Mouse (Mus musculus) monocyte, adult 5-6 weeks (primary cell): ENCODE results near the gene Gtf2f2. TPM values are rescaled to one million over a fixed set of nuclear protein-coding genes. Genes with fewer than 3 reads are reported as not detected.
"Not testable (repeated sequence)": the region's sequence is repeated elsewhere in the genome, so short reads cannot be mapped to it uniquely, and the experiment has no call there.

ENCODE experiments used
- ATAC-seq: fragments of 153-309, 156-312 bp; replicated peaks from 2 replicates; pipeline ENCODE4 v1.8.0; 2017; ENCODE audit warnings: mild to moderate bottlenecking; ENCODE audit not compliant: low TSS enrichment, insufficient number of reproducible peaks, severe bottlenecking, poor library complexity, low FRiP score
- total RNA-seq: library from RNA; stranded (forward); fragments of 200-1000, 200-491, 200-594 nt; gene quantifications from 3 replicates; pipeline ENCODE4 v1.2.3, GENCODE M21; 2017

Gtf2f2 gene
- total RNA-seq, 1 experiment from 2014 or later: 51.1 TPM

GRCm38 (mm10) chr14:75876320-75877043 is 134.2 kb downstream of the Gtf2f2 start:
- peak; percentile 69 for ATAC-seq

GRCm38 (mm10) chr14:75873612-75874011 is 137.1 kb downstream of the Gtf2f2 start:
- no peak for ATAC-seq

GRCm38 (mm10) chr14:75871750-75872149 is 138.9 kb downstream of the Gtf2f2 start:
- ATAC-seq: no peak

GRCm38 (mm10) chr14:75871111-75871510 is 139.6 kb downstream of the Gtf2f2 start:
- ATAC-seq: no peak

- no peak for ATAC-seq
Observed at GRCm38 (mm10) chr14:75870631-75871030, 140.0 kb downstream of the Gtf2f2 start.

- no peak for ATAC-seq
Observed at GRCm38 (mm10) chr14:75869769-75870363, 140.8 kb downstream of the Gtf2f2 start.

- not testable (repeated sequence) for ATAC-seq
Observed at GRCm38 (mm10) chr14:75868028-75868427, 142.6 kb downstream of the Gtf2f2 start.

GRCm38 (mm10) chr14:75866706-75867333 is 143.8 kb downstream of the Gtf2f2 start:
- no peak for ATAC-seq

GRCm38 (mm10) chr14:75863549-75864409 is 146.9 kb downstream of the Gtf2f2 start:
- peak; percentile 84 for ATAC-seq

GRCm38 (mm10) chr14:75862701-75863100 is 148.0 kb downstream of the Gtf2f2 start:
- ATAC-seq: no peak

- ATAC-seq: no peak
Observed at GRCm38 (mm10) chr14:75859619-75860018, 151.0 kb downstream of the Gtf2f2 start.

GRCm38 (mm10) chr14:75858181-75858580 is 152.5 kb downstream of the Gtf2f2 start:
- ATAC-seq: no peak

GRCm38 (mm10) chr14:75855263-75855992 is 155.2 kb downstream of the Gtf2f2 start:
- no peak for ATAC-seq

GRCm38 (mm10) chr14:75852016-75852415 is 158.6 kb downstream of the Gtf2f2 start:
- ATAC-seq: no peak

- ATAC-seq: no peak
Observed at GRCm38 (mm10) chr14:75850819-75851218, 159.8 kb downstream of the Gtf2f2 start.

GRCm38 (mm10) chr14:75849842-75850568 is 160.7 kb downstream of the Gtf2f2 start:
- ATAC-seq: no peak

GRCm38 (mm10) chr14:75849236-75849635 is 161.4 kb downstream of the Gtf2f2 start:
- ATAC-seq: no peak

- no peak for ATAC-seq
Observed at GRCm38 (mm10) chr14:75848482-75848881, 162.2 kb downstream of the Gtf2f2 start.
